Mouse (Mus musculus): ENCODE results near the gene Anxa4.

- TF ChIP-seq POLR2A (IDR thresholded peaks at IDR 0.05; ENCODE audit: borderline replicate concordance, insufficient read depth, low read length): no peak
- TF ChIP-seq CTCF (IDR thresholded peaks at IDR 0.05; ENCODE audit: borderline replicate concordance, insufficient read depth, low read depth, low read length): no peak
Observed at GRCm38 (mm10) chr6:86768938-86769337, 24.4 kb downstream of the Anxa4 start.

Data from cerebellum, adult 2 months (tissue).